Mouse (Mus musculus) embryonic fibroblast, embryonic 13.5 days (primary cell): Measurements from ENCODE around the gene Sdk1.

Experiments used
- CTCF ChIP-seq: IDR thresholded peaks from 2 replicates; pipeline ENCODE4 v1.5.1; 2011; ENCODE audit warnings: mild to moderate bottlenecking, control low read depth, low read length, moderate library complexity, borderline replicate concordance; ENCODE audit not compliant: insufficient read depth
- POLR2A ChIP-seq: IDR thresholded peaks from 2 replicates; pipeline ENCODE4 v1.6.1; 2011; ENCODE audit warnings: low read depth, mild to moderate bottlenecking, control low read depth, low read length, moderate library complexity

- TF ChIP-seq CTCF: no peak
- TF ChIP-seq POLR2A: no peak
These were observed 350.0 kb downstream of the Sdk1 start for GRCm38 (mm10) chr5:141591246-141591645.
